Mouse (Mus musculus): ENCODE data around the gene Bbs12. TPM values are rescaled to one million over a fixed set of nuclear protein-coding genes. Genes with fewer than 3 reads are reported as not detected.
A peak's percentile ranks its signal among the peaks of the same experiment; 100 is the strongest.

Gene Bbs12
- polyA plus RNA-seq, 1 experiment: 2.1 TPM

DNA sequence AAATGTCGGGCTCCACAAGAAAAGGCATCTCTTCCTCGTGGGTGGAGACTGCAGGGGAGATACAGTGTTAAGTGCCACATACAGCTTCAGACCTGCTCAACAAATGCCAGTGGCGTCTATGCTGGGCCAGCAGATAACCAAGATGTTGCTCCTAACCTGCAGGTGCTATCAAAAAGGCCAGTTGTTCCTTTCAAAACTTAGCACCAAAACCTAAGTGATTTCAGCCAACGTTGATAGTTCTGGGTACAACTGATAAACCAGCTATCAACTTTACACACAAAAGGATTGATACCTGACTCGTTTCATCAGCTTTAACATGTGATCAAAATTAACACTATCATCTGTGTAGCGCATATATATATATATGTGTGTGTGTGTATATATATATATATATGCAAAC is 37.7 kb upstream of the Bbs12 start:
- no peaks in the 10 kb centered on the region for H3K79me2 ChIP-seq (ENCODE audit: control insufficient read depth, insufficient read depth)
- H3K4me3 ChIP-seq: no peak overlapping the region
- H3ac ChIP-seq (ENCODE audit: control insufficient read depth, insufficient read length): no peak overlapping the region
- peaks cover 7% of the 10 kb centered on the region for H3K27me3 ChIP-seq (ENCODE audit: control insufficient read depth, insufficient read depth, insufficient read length)
- no peak overlapping the region for H3K4me2 ChIP-seq (ENCODE audit: low read depth)
- no peak for TF ChIP-seq USF1 (IDR thresholded peaks at IDR 0.05; ENCODE audit: low read depth)
- TF ChIP-seq MYOD1 (IDR thresholded peaks at IDR 0.05; ENCODE audit: control insufficient read depth in 1 of 3, insufficient read length in 2 of 3, low read depth in 2 of 3): no peak
- TF ChIP-seq REST (IDR thresholded peaks at IDR 0.05; ENCODE audit: insufficient read depth, insufficient read length): no peak
- TF ChIP-seq SRF (IDR thresholded peaks at IDR 0.05; ENCODE audit: control insufficient read depth, insufficient read length, low read depth): no peak
- no peak for TF ChIP-seq MYOG (IDR thresholded peaks at IDR 0.05; ENCODE audit: control insufficient read depth in 1 of 3, insufficient read depth in 1 of 3, insufficient read length in 2 of 3, low read depth in 2 of 3)
- TF ChIP-seq POLR2AphosphoS2 (IDR thresholded peaks at IDR 0.05; ENCODE audit: insufficient read length, low read depth): no peak
- TF ChIP-seq MAX (IDR thresholded peaks at IDR 0.05; ENCODE audit: low read depth): no peak
- TF ChIP-seq CEBPB (IDR thresholded peaks at IDR 0.05; ENCODE audit: insufficient read depth, poor library complexity, severe bottlenecking): no peak
- TF ChIP-seq POLR2A (IDR thresholded peaks at IDR 0.05; ENCODE audit: insufficient read length, low read depth): no peak
- no peak for TF ChIP-seq E2F4 (IDR thresholded peaks at IDR 0.05; ENCODE audit: insufficient read depth)
- H3K36me3 ChIP-seq (ENCODE audit: control insufficient read depth, insufficient read depth): no peaks in the 10 kb centered on the region

- no peak overlapping the region for H3K4me2 ChIP-seq (ENCODE audit: low read depth)
- H3K4me3 ChIP-seq: no peak overlapping the region
- no peak overlapping the region for H3ac ChIP-seq (ENCODE audit: control insufficient read depth, insufficient read length)
- no peaks in the 10 kb centered on the region for H3K79me2 ChIP-seq (ENCODE audit: control insufficient read depth, insufficient read depth)
- no peaks in the 10 kb centered on the region for H3K27me3 ChIP-seq (ENCODE audit: control insufficient read depth, insufficient read depth, insufficient read length)
- TF ChIP-seq USF1 (IDR thresholded peaks at IDR 0.05; ENCODE audit: low read depth) (no peak), MAX (IDR thresholded peaks at IDR 0.05; ENCODE audit: low read depth) (no peak), MYOG (IDR thresholded peaks at IDR 0.05; ENCODE audit: control insufficient read depth in 1 of 3, insufficient read depth in 1 of 3, insufficient read length in 2 of 3, low read depth in 2 of 3) (no peak), POLR2A (IDR thresholded peaks at IDR 0.05; ENCODE audit: insufficient read length, low read depth) (no peak), CEBPB (IDR thresholded peaks at IDR 0.05; ENCODE audit: insufficient read depth, poor library complexity, severe bottlenecking) (no peak), TCF12 (IDR thresholded peaks at IDR 0.05; ENCODE audit: insufficient read depth, poor library complexity, severe bottlenecking) (no peak)
- no peaks in the 10 kb centered on the region for H3K36me3 ChIP-seq (ENCODE audit: control insufficient read depth, insufficient read depth)
Measured at GRCm38 (mm10) chr3:37280221-37280620, 32.1 kb upstream of the Bbs12 start.

DNA sequence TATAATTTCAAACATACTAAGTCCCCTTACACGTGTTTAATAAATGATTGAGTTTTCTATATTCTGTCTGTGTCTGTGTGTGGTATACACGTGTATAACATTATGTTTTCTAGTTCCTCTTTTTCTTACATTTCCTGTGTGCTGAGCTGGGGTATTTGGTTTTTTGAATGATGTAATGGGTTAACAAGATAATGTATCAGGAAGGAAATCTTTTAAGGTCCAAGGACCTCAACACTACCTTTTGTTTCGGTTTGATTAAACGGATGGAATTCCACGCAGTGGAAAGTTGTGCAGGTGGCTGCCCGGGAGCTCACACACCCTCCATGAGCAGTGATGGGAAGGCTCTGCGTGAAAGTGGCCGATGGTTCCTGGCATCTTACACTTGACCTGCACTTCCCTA is 31.5 kb upstream of the Bbs12 start:
- H3K36me3 ChIP-seq (ENCODE audit: control insufficient read depth, insufficient read depth): no peaks in the 10 kb centered on the region
- no peak overlapping the region for H3ac ChIP-seq (ENCODE audit: control insufficient read depth, insufficient read length)
- peak overlapping the region; percentile 32 for H3K4me2 ChIP-seq (ENCODE audit: low read depth)
- H3K27me3 ChIP-seq (ENCODE audit: control insufficient read depth, insufficient read depth, insufficient read length): no peaks in the 10 kb centered on the region
- no peaks in the 10 kb centered on the region for H3K79me2 ChIP-seq (ENCODE audit: control insufficient read depth, insufficient read depth)
- no peak overlapping the region for H3K4me3 ChIP-seq
- TF ChIP-seq USF1 (IDR thresholded peaks at IDR 0.05; ENCODE audit: low read depth): no peak
- TF ChIP-seq TCF3 (IDR thresholded peaks at IDR 0.05; ENCODE audit: insufficient read length, low read depth): no peak
- no peak for TF ChIP-seq REST (IDR thresholded peaks at IDR 0.05; ENCODE audit: insufficient read depth, insufficient read length)
- no peak for TF ChIP-seq CEBPB (IDR thresholded peaks at IDR 0.05; ENCODE audit: insufficient read depth, poor library complexity, severe bottlenecking)
- TF ChIP-seq E2F4 (IDR thresholded peaks at IDR 0.05; ENCODE audit: insufficient read depth): no peak
- no peak for TF ChIP-seq POLR2AphosphoS2 (IDR thresholded peaks at IDR 0.05; ENCODE audit: insufficient read length, low read depth)
- no peak for TF ChIP-seq MYOG (IDR thresholded peaks at IDR 0.05; ENCODE audit: control insufficient read depth in 1 of 3, insufficient read depth in 1 of 3, insufficient read length in 2 of 3, low read depth in 2 of 3)
- TF ChIP-seq POLR2A (IDR thresholded peaks at IDR 0.05; ENCODE audit: insufficient read length, low read depth): no peak
- no peak for TF ChIP-seq MYOD1 (IDR thresholded peaks at IDR 0.05; ENCODE audit: control insufficient read depth in 1 of 3, insufficient read length in 2 of 3, low read depth in 2 of 3)

- TF ChIP-seq MAX (IDR thresholded peaks at IDR 0.05; ENCODE audit: low read depth) (no peak), CEBPB (IDR thresholded peaks at IDR 0.05; ENCODE audit: insufficient read depth, poor library complexity, severe bottlenecking) (no peak), POLR2AphosphoS2 (IDR thresholded peaks at IDR 0.05; ENCODE audit: insufficient read length, low read depth) (no peak), MYOG (IDR thresholded peaks at IDR 0.05; ENCODE audit: control insufficient read depth in 1 of 3, insufficient read depth in 1 of 3, insufficient read length in 2 of 3, low read depth in 2 of 3) (no peak), TCF12 (IDR thresholded peaks at IDR 0.05; ENCODE audit: insufficient read depth, poor library complexity, severe bottlenecking) (no peak), REST (IDR thresholded peaks at IDR 0.05; ENCODE audit: insufficient read depth, insufficient read length) (no peak), MYOD1 (IDR thresholded peaks at IDR 0.05; ENCODE audit: control insufficient read depth in 1 of 3, insufficient read length in 2 of 3, low read depth in 2 of 3) (no peak), USF1 (IDR thresholded peaks at IDR 0.05; ENCODE audit: low read depth) (no peak), E2F4 (IDR thresholded peaks at IDR 0.05; ENCODE audit: insufficient read depth) (no peak), TCF3 (IDR thresholded peaks at IDR 0.05; ENCODE audit: insufficient read length, low read depth) (no peak), POLR2A (IDR thresholded peaks at IDR 0.05; ENCODE audit: insufficient read length, low read depth) (no peak), SRF (IDR thresholded peaks at IDR 0.05; ENCODE audit: control insufficient read depth, insufficient read length, low read depth) (no peak)
Measured at GRCm38 (mm10) chr3:37282299-37282922, 29.9 kb upstream of the Bbs12 start.

DNA sequence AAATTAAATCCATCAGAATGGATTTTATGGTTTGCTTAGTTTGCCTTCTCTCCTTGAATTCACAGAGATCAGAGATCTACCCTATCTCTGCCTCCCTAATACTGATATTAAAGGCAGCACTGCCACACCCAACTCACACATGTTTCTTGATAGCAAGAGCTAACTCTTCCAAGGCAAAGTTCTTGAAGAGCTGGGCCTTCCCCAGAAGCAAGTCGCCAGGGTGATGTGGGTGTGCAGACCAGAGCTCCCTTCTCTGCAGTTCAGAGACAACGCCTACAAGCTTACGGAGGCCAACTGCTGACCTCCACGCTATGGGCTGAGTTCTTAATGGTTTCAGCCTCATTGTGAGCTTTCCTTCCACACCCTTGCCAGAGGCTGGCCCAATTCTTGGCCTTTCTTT is 29.1 kb upstream of the Bbs12 start:
- no peak overlapping the region for H3ac ChIP-seq (ENCODE audit: control insufficient read depth, insufficient read length)
- H3K4me3 ChIP-seq: no peak overlapping the region
- H3K27me3 ChIP-seq (ENCODE audit: control insufficient read depth, insufficient read depth, insufficient read length): no peaks in the 10 kb centered on the region
- TF ChIP-seq TCF3 (IDR thresholded peaks at IDR 0.05; ENCODE audit: insufficient read length, low read depth) (no peak), MYOG (IDR thresholded peaks at IDR 0.05; ENCODE audit: control insufficient read depth in 1 of 3, insufficient read depth in 1 of 3, insufficient read length in 2 of 3, low read depth in 2 of 3) (no peak), MAX (IDR thresholded peaks at IDR 0.05; ENCODE audit: low read depth) (no peak), E2F4 (IDR thresholded peaks at IDR 0.05; ENCODE audit: insufficient read depth) (no peak), USF1 (IDR thresholded peaks at IDR 0.05; ENCODE audit: low read depth) (no peak), TCF12 (IDR thresholded peaks at IDR 0.05; ENCODE audit: insufficient read depth, poor library complexity, severe bottlenecking) (no peak), CEBPB (IDR thresholded peaks at IDR 0.05; ENCODE audit: insufficient read depth, poor library complexity, severe bottlenecking) (no peak), POLR2AphosphoS2 (IDR thresholded peaks at IDR 0.05; ENCODE audit: insufficient read length, low read depth) (no peak), MYOD1 (IDR thresholded peaks at IDR 0.05; ENCODE audit: control insufficient read depth in 1 of 3, insufficient read length in 2 of 3, low read depth in 2 of 3) (no peak), REST (IDR thresholded peaks at IDR 0.05; ENCODE audit: insufficient read depth, insufficient read length) (no peak), POLR2A (IDR thresholded peaks at IDR 0.05; ENCODE audit: insufficient read length, low read depth) (no peak), SRF (IDR thresholded peaks at IDR 0.05; ENCODE audit: control insufficient read depth, insufficient read length, low read depth) (no peak)
- no peaks in the 10 kb centered on the region for H3K36me3 ChIP-seq (ENCODE audit: control insufficient read depth, insufficient read depth)
- no peak overlapping the region for H3K4me2 ChIP-seq (ENCODE audit: low read depth)
- H3K79me2 ChIP-seq (ENCODE audit: control insufficient read depth, insufficient read depth): no peaks in the 10 kb centered on the region

More at GRCm38 (mm10) chr3:37282299-37282922, 29.9 kb upstream of the Bbs12 start:
- Histone ChIP-seq H3K4me2 (ENCODE audit: low read depth) (no peak overlapping the region), H3K27me3 (ENCODE audit: control insufficient read depth, insufficient read depth, insufficient read length) (no peaks in the 10 kb centered on the region), H3K79me2 (ENCODE audit: control insufficient read depth, insufficient read depth) (no peaks in the 10 kb centered on the region), H3K36me3 (ENCODE audit: control insufficient read depth, insufficient read depth) (no peaks in the 10 kb centered on the region), H3ac (ENCODE audit: control insufficient read depth, insufficient read length) (no peak overlapping the region), H3K4me3 (no peak overlapping the region)

Measured in myocyte (in vitro differentiated cells).